Mouse (Mus musculus) heart, postnatal 0 days (tissue): ENCODE measurements around the gene Hist1h3a. TPM values are rescaled to one million over a fixed set of nuclear protein-coding genes. Genes with fewer than 3 reads are reported as not detected.
"Not testable (repeated sequence)": the region's sequence is repeated elsewhere in the genome, so short reads cannot be mapped to it uniquely, and the experiment has no call there.

Source experiments
- ATAC-seq: fragments of 200-750 bp; cut with Nextera tagmentation; 2 replicates; pipeline ENCODE4 v1.8.0; 2017; ENCODE audit warnings: low read depth, moderate number of reproducible peaks, moderate library complexity; ENCODE audit not compliant: insufficient read depth
- DNase-seq: peaks from one replicate; pipeline ENCODE4 v3.0.0-alpha.2; 2016; ENCODE audit warnings: low spot score
- H3K27ac ChIP-seq: fragments of 300-500 bp; sonication (generic); 2 replicates; pipeline ENCODE4 v1.5.1; 2014; ENCODE audit warnings: low read depth, mild to moderate bottlenecking
- H3K27me3 ChIP-seq: fragments of 300-500 bp; sonication (generic); 2 replicates; pipeline ENCODE4 v1.6.1; 2014; ENCODE audit warnings: low read length, mixed read lengths; ENCODE audit not compliant: control insufficient read depth, insufficient read depth
- H3K36me3 ChIP-seq: fragments of 300-500 bp; sonication (generic); replicated peaks from 2 replicates; pipeline ENCODE4 v1.6.1; 2014; ENCODE audit warnings: low read length, mixed read lengths; ENCODE audit not compliant: control insufficient read depth, insufficient read depth
- H3K4me1 ChIP-seq: fragments of 300-500 bp; sonication (generic); 2 replicates; pipeline ENCODE4 v1.6.1; 2014; ENCODE audit warnings: antibody characterized with exemption; ENCODE audit not compliant: control insufficient read depth, insufficient read depth
- H3K4me2 ChIP-seq: fragments of 300-500 bp; sonication (generic); 2 replicates; pipeline ENCODE4 v1.6.1; 2014; ENCODE audit warnings: low read depth, mild to moderate bottlenecking, low read length, moderate library complexity
- H3K4me3 ChIP-seq: fragments of 300-500 bp; sonication (generic); 2 replicates; pipeline ENCODE4 v1.5.1; 2014; ENCODE audit warnings: low read depth, low read length
- H3K9ac ChIP-seq: fragments of 300-500 bp; sonication (generic); replicated peaks from 2 replicates; pipeline ENCODE4 v1.6.1; 2014; ENCODE audit warnings: low read depth, low read length, mixed read lengths
- H3K9me3 ChIP-seq: fragments of 300-500 bp; sonication (generic); replicated peaks from 2 replicates; pipeline ENCODE4 v1.6.1; 2016; ENCODE audit warnings: low read length; ENCODE audit not compliant: control insufficient read depth
- CTCF ChIP-seq: IDR thresholded peaks from 2 replicates; pipeline ENCODE4 v1.5.1; 2016; ENCODE audit warnings: antibody characterized with exemption, control low read depth, low read depth
- EP300 ChIP-seq: IDR thresholded peaks from 2 replicates; pipeline ENCODE4 v1.6.1; 2016; ENCODE audit warnings: antibody characterized with exemption, low read depth
- WGBS: fragments of 180-500 bp; shearing (Covaris S2); extraction: QIAGEN DNeasy Blood & Tissue Kit; methylation state at CpG from one replicate; pipeline ENCODE4 v1.1.7; 2014; 5-methylcytosine and 5-hydroxymethylcytosine counted together
- polyA plus RNA-seq: library from polyadenylated mRNA; unstranded; fragments of >200 nt; fragmentation: Nextera tagmentation; extraction: Ambion mirVana; gene quantifications from 2 replicates; pipeline ENCODE4 v1.2.1, GENCODE M21; 2015
- total RNA-seq: library from RNA; depleted of rRNA; stranded (reverse); fragments of >200 nt; gene quantifications from 2 replicates; pipeline ENCODE4 v1.2.3, GENCODE M21; 2014; ENCODE audit warnings: low replicate concordance

The Hist1h3a gene
- total and polyA plus RNA-seq, 2 experiments from 2014 or later, result 1.4 to 1,794 TPM

DNA sequence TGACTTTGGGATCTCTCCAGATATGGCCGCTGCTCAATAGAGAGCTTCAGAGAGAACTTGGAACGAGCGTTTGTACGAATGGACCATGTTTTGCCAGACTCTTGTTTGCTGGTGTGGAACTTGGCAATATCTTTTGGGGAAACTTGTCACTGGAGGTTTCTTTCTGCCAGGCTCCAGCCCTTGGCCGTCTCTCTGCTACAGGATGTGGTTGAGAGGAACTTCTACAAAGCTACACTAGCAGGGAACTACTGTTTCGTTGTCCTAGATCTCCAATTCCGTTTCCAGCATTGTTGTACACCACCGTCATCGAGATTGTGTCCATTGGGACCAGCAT is 33.0 kb downstream of the Hist1h3a start:
- TF ChIP-seq CTCF (no peak), EP300 (no peak)
- Histone ChIP-seq H3K4me3 (no peak overlapping the region), H3K36me3 (no peaks in the 10 kb centered on the region), H3K27ac (peak overlapping the region; percentile 30; the same call in 1 of the 2 replicates), H3K27me3 (no peaks in the 10 kb centered on the region), H3K9me3 (no peaks in the 10 kb centered on the region), H3K4me2 (no peak overlapping the region), H3K4me1 (0 out of 2 replicates have a peak, but pooled peaks cover 7% of the 10 kb centered on the region), H3K9ac (no peak overlapping the region)
- DNase-seq, result no peak
- 84% methylated on average over 9 of the region's 9 CpGs for WGBS
- ATAC-seq, result no peak

DNA sequence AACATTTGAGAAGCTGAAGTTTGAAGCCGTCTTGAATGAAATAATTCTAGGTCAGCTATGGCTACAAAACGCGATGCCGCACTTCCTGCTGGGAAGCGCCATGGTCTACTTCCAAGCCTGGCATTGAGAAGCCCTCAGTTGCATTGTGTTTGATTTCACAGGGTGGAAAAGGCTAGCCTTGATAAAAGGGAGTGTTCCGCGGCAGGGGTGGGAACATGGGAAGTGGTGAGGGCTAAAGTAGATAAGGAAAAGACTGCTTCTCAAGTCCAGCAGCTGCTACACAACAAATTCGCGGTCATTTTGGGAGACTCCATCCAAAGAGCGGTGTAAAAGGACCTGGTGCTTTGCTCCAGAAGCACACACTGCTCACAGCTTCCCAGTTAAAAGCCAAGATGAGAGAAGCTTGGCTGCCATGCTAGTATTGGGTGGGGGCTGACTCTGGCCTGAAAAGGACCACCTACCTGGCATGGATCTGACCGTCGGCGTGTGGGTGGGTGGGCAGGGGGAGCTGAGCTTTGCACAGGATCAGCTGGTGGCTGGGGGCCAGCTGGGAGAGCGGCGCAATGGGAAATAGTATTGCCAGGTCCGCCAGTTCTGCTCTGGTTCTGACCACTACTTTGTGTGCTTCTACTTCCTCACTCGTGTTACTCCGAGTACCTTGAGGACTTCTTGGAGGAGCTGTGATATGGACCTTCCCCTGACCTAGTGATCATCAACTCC is 33.6 kb downstream of the Hist1h3a start:
- no peak overlapping the region for H3K4me2 ChIP-seq
- no peak overlapping the region for H3K4me3 ChIP-seq
- no peak for ATAC-seq
- H3K9me3 ChIP-seq, result no peaks in the 10 kb centered on the region
- H3K36me3 ChIP-seq, result no peaks in the 10 kb centered on the region
- TF ChIP-seq CTCF (no peak), EP300 (no peak)
- no peak overlapping the region for H3K9ac ChIP-seq
- 67% methylated on average over 18 of the region's 18 CpGs for WGBS
- H3K4me1 ChIP-seq, result 0 out of 2 replicates have a peak, but pooled peaks cover 8% of the 10 kb centered on the region
- peak overlapping the region; percentile 30; the same call in 1 of the 2 replicates for H3K27ac ChIP-seq
- no peak for DNase-seq
- no peaks in the 10 kb centered on the region for H3K27me3 ChIP-seq

DNA sequence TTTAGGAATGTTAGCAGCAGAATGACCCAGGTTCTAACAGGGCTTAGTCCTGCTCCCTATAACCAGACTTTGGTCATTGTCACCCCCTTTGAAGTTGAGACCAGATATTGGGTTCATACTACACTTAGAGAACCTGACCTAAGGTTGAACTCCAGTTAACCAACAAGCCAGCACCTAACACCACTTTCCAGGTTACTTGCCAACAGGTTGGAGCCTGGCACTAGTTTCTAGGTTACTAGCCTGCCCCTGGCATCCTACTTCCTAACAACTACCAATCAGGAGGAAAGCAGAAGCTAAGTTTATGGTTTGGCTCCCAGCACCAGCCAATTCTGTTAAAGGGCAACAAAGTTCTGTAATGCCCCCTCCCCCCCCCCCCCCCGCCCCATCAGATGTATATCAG is 37.0 kb downstream of the Hist1h3a start:
- no peak overlapping the region for H3K9ac ChIP-seq
- no peak for ATAC-seq

DNA sequence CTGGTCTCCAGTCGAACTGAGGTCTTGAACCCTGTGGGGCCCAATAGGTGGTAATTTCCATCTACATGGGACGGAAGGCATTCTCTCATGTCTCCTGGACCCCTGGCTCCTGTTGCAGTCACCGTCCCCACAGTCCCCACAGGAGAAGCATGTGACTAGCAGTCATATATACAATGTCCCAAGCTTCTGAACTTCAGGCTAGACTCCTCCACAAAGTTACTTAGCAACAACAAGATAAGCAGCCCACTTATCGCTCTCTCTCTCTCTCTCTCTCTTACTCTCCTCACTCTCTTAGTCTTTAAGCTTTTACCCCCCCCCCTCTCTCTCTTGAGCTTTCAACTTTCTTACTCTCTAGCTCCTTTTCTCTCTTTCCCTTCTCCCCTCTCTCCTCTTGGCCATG is 37.9 kb downstream of the Hist1h3a start:
- DNase-seq, result no peak
- ATAC-seq, result no peak
- no peaks in the 10 kb centered on the region for H3K9me3 ChIP-seq
- H3K36me3 ChIP-seq, result no peaks in the 10 kb centered on the region
- H3K9ac ChIP-seq, result no peak overlapping the region
- 56% methylated on average over 4 of the region's 4 CpGs for WGBS
- no peak overlapping the region for H3K4me2 ChIP-seq
- H3K27me3 ChIP-seq, result no peaks in the 10 kb centered on the region
- TF ChIP-seq EP300 (no peak), CTCF (no peak)
- 0 out of 2 replicates have a peak, but pooled peaks cover 8% of the 10 kb centered on the region for H3K4me1 ChIP-seq
- no peak overlapping the region for H3K4me3 ChIP-seq
- no peak overlapping the region for H3K27ac ChIP-seq

More for the DNA sequence above, 37.0 kb downstream of the Hist1h3a start:
- Histone ChIP-seq H3K36me3 (no peaks in the 10 kb centered on the region), H3K4me1 (0 out of 2 replicates have a peak, but pooled peaks cover 8% of the 10 kb centered on the region), H3K27me3 (no peaks in the 10 kb centered on the region), H3K9me3 (no peaks in the 10 kb centered on the region), H3K4me2 (no peak overlapping the region), H3K4me3 (no peak overlapping the region), H3K27ac (no peak overlapping the region)
- no peak for TF ChIP-seq CTCF
- no CpG with 5 or more reads among the region's 1 CpGs for WGBS
- DNase-seq, result no peak

DNA sequence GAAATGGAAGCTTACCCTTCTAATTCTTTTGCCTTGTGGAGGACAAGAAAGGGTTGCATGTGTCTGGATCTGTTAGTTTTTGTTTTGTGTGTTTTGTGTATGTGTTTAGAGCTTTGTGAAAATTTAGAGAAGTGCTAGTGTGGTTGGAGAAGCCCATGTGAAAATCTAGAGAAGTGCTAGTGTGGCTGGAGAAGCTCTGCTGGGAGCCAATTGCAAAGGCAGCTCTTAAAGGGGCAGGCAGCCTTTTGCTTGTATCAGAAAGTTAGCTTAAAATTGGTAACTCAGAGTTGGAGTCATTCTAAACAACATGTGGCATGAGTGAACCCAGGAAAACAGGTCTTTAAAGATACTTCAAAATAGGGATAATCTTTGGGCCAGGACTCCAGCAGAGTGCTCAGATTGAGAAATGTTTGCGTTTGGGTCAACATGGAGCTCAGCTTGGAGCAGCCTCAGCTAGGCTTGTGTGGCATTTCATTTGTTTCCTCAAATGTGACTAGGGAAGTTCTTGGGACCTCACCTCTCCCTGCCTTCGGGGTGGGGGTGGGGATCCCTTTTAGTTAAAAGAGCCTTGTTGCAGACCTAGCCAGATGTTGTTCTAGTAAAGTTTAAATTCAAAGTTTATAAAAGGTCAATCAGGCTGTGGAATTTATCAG is 44.5 kb downstream of the Hist1h3a start:
- not testable (repeated sequence) for DNase-seq, H3K4me1 ChIP-seq, H3K4me3 ChIP-seq, H3K4me2 ChIP-seq, H3K36me3 ChIP-seq, H3K9ac ChIP-seq, H3K27me3 ChIP-seq, ATAC-seq, H3K9me3 ChIP-seq
- 0 out of 2 replicates have a peak overlapping the region, but pooled peaks have one; percentile 36 for H3K27ac ChIP-seq
- WGBS, result 24% methylated on average over 2 of the region's 2 CpGs
